Mouse (Mus musculus): Measurements from ENCODE around the gene Far1.

Far1 gene

GRCm38 (mm10) chr7:113572741-113573140 lies 59.1 kb downstream of the Far1 start:
- DNase-seq = no peak

- DNase-seq = no peak
Measured at GRCm38 (mm10) chr7:113582111-113582510, 68.5 kb downstream of the Far1 start.

DNA sequence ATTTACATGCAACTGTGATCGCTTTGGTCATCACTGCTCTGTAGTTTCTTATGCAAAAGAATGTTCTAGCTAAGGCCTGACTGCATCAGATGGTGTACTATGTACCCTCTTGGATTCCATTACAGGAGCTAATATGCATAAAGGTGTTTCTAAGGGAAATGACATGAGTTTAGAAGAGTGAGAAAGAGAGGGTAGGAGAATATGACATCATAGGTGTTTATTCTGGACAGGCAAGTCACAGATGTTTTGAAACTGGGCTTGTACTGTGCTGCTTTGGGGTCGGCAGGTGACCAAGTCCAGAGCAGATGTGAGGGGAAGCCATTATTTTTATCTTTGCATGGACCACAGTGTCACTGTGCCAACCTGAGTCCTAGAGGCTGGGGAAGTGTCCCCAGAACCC lies 75.6 kb downstream of the Far1 start:
- no peak for DNase-seq

DNA sequence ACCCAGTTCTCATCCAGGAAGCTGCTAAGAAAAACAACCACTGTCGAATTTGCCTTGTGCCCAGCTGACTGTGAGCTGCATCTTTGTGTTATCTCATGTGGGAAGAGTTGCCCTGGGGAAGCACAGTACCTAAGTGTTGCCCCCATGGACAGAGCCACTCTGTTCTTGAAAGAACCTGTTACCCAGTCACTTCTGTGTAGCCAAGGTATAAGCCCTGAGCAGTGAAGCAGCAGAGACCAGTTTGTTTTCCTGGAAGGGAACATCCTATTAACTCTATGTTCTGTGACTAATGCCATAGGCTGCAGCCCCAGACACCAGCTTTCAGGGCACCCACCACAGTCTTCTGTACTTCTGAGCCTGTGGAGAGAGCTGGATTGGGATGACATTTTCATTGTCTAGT lies 76.7 kb downstream of the Far1 start:
- DNase-seq = no peak

- peak; percentile 66 for DNase-seq
Measured at GRCm38 (mm10) chr7:113591084-113591483, 77.5 kb downstream of the Far1 start.

DNA sequence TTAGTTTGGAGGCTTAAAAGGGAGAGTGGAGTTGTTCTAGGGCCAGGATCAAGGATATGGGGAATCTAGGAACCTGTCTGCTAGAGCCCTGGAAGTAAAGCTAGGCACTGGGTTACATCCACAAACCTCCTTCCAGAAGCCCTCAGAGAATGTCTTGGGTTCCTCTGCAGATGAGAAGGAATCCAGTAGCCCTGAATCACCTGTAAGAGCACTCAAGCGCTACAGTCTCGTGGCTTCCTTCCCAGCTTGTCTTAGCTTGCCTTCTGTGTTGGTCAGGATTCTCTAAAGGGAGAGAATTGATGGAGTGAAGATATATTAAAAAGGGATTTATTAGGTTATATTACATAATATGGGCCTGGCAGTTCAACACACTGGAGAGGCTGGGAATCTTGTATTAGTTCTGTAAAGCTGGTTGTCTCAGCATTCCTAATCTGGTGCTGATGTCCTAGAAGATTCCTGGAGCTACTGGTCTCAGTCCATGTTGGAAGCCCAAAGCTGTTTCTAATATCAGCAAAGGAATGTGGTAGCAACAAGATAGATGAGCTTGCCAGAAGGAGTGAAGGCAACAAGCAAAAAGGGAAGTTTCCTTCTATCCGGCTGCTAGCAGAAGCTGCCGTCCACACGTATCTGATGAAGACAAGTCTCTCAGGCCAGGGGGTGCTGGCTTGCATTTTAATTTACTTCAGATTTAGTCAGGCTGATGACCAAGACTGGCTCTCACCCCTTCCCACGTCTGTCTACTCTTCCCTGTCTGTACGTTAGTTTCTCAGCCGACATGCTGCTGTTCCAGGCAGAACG lies 78.1 kb downstream of the Far1 start:
- no peak for DNase-seq

DNA sequence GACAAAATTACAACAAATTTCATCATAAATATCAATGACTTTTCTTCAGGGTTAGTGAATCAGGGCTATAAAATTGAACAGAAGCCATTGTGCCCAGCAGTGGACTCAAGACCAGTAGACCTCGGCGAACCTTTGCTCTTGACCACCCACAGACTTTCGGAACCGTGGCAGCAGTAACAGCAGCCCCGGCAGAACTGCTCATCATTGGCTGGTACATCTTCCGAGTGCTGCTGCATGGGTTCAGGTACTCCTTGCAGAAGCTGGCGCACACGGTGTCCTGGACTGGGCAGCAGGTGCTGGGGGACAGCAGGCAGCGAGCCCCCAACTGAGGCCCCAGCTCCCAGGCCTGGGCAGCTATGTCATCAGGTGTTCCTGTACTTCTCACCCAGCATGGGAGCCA lies 79.1 kb downstream of the Far1 start:
- no peak for DNase-seq

- DNase-seq = peak; percentile 84
Measured at GRCm38 (mm10) chr7:113594363-113594762, 80.7 kb downstream of the Far1 start.

- no peak for DNase-seq
Measured at GRCm38 (mm10) chr7:113597231-113597630, 83.6 kb downstream of the Far1 start.

GRCm38 (mm10) chr7:113601803-113602202 lies 88.2 kb downstream of the Far1 start:
- DNase-seq = no peak

DNA sequence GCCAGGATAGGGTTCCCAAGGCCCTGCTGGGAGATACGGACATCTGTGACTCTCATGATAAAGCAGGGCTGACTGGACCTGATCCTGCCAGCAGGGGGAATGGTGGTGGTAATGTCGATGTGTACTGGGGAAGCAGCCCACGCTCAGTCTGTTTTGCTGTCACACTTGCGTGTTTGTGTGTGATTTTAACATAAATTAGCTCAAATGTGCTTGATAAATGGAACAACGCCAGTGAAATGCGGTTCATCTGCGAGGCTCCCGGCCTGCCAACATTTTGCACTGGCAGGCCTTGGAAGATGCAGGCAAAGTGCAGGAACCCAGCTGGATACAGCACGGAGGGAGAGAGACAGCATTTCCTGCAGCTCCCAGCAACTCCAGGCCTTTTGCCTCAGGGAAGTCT lies 94.3 kb downstream of the Far1 start:
- DNase-seq = peak; percentile 19

- DNase-seq = peak; percentile 73
Measured at GRCm38 (mm10) chr7:113609027-113609705, 95.5 kb downstream of the Far1 start.

- DNase-seq = no peak
Measured at GRCm38 (mm10) chr7:113612628-113613027, 99.0 kb downstream of the Far1 start.

DNA sequence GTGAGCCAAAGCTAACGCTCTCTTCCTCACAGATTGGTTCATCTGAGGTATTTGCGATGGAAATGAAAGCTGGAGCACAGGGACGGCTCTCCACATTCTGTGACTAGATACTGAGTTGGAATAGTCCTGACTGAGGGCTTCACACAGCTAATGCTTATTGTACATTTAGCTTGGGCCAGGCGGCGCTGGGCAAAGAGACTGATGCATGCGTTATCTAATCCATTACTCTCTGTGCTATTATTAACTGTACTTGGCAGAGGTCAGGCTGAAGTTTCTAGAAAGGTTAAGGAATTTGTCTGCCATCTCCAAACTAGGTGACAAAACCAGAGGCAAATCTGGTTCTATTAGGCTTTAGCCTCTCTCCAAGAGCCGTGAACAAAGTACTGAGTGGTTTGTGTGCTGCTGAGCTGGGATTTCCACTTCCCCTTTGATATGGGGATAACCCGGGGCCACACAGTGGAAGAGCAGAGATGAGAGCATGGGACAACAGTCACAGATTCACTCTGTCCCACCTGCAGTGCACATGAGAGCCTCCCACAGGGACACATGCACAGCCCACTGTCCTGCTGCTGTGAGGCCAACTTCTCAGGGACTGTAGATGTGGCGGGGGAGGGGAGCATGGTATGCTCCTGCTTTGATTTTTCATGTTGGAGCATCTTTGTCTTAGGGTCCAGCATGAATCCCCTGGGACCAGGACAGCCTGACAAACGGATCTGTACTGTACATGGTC lies 100.7 kb downstream of the Far1 start:
- DNase-seq = no peak

DNA sequence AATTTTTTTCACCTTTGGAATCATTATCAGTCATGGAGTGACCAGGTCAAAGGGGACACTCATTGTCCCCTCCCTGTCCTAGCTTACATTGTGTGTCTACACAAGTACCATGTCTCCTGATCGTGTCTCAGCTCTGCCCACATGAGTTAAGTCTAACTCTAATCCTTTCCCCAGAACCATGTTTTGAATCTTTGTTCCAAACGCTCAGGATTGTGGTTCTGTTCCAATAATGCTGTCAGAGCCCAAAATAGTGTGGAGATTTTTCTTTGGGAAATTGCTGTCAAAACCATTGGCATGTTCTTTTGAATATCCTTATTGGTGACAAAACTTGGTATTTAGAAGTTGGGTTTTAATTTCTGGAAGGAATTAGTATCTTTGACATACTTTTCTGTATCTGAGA lies 105.5 kb downstream of the Far1 start:
- DNase-seq = no peak

GRCm38 (mm10) chr7:113619768-113620167 lies 106.1 kb downstream of the Far1 start:
- DNase-seq = no peak
